Mouse (Mus musculus): Measurements from ENCODE around the gene Gfod2. TPM values are rescaled to one million over a fixed set of nuclear protein-coding genes. Genes with fewer than 3 reads are reported as not detected.

The Gfod2 gene
- polyA plus RNA-seq, 1 experiment from 2014 or later = 100 TPM

- H3K9ac ChIP-seq = peak overlapping the region; percentile 59
- ATAC-seq (replicated peaks) = no peak
- 90% methylated on average over 11 of the region's 11 CpGs for WGBS
- H3K4me2 ChIP-seq = peak overlapping the region; percentile 85
- 0 out of 2 replicates have a peak overlapping the region, but pooled peaks have one; percentile 92 for H3K27ac ChIP-seq
- peaks cover 34% of the 10 kb centered on the region for H3K4me1 ChIP-seq
- peaks cover 20% of the 10 kb centered on the region for H3K36me3 ChIP-seq (replicated peaks)
- H3K4me3 ChIP-seq = peak overlapping the region; percentile 64
- no peaks in the 10 kb centered on the region for H3K9me3 ChIP-seq
- no peaks in the 10 kb centered on the region for H3K27me3 ChIP-seq (replicated peaks)
Measured at GRCm38 (mm10) chr8:105699488-105700215, 58.8 kb downstream of the Gfod2 start.

GRCm38 (mm10) chr8:105698734-105699133 is 59.7 kb downstream of the Gfod2 start:
- Histone ChIP-seq H3K4me1 (peaks cover 37% of the 10 kb centered on the region), H3K9me3 (no peaks in the 10 kb centered on the region), H3K27me3 (replicated peaks) (no peaks in the 10 kb centered on the region), H3K36me3 (replicated peaks) (peaks cover 20% of the 10 kb centered on the region), H3K4me2 (no peak overlapping the region), H3K27ac (no peak overlapping the region), H3K4me3 (no peak overlapping the region), H3K9ac (no peak overlapping the region)
- ATAC-seq (replicated peaks) = no peak
- WGBS = 91% methylated on average over 5 of the region's 5 CpGs

GRCm38 (mm10) chr8:105697196-105697780 is 61.2 kb downstream of the Gfod2 start:
- H3K4me1 ChIP-seq = peaks cover 32% of the 10 kb centered on the region
- H3K27ac ChIP-seq = no peak overlapping the region
- WGBS = 90% methylated on average over 17 of the region's 17 CpGs
- H3K4me3 ChIP-seq = no peak overlapping the region
- H3K9ac ChIP-seq = no peak overlapping the region
- ATAC-seq (replicated peaks) = no peak
- no peaks in the 10 kb centered on the region for H3K27me3 ChIP-seq (replicated peaks)
- H3K4me2 ChIP-seq = no peak overlapping the region
- H3K9me3 ChIP-seq = no peaks in the 10 kb centered on the region
- peaks cover 20% of the 10 kb centered on the region for H3K36me3 ChIP-seq (replicated peaks)

DNA sequence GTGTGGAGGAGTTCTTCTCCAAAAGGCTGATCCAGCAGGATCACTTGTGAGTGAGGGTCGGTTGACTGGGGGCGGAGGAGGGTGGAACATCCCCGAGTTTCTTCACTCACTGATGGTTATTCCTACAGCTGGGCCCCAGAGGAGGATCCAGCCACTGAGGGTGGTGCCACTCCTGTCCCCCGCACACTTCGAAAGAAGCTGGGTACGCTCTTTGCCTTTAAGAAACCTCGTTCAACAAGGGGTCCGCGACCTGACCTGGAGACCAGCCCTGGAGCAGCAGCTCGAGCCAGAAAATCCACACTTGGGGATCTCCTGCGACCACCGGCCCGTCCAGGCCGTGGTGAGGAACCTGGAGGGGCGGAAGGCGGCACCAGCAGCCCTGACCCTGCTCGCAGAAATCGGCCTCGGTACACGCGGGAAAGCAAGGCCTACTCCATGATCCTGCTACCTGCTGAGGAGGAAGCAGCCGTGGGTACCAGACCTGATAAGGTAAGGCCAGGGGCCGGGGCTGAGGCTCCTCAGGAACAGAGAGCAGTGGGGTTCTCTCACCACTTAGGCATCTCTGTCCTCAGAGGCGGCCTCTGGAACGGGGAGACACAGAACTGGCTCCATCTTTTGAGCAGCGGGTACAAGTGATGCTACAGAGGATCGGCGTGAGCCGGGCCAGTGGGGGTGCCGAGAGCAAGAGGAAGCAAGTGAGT is 63.2 kb downstream of the Gfod2 start:
- 81% methylated on average over 30 of the region's 30 CpGs for WGBS
- Histone ChIP-seq H3K9me3 (no peaks in the 10 kb centered on the region), H3K4me3 (peak overlapping the region; percentile 59), H3K36me3 (replicated peaks) (peaks cover 20% of the 10 kb centered on the region), H3K4me1 (peaks cover 23% of the 10 kb centered on the region), H3K27me3 (replicated peaks) (no peaks in the 10 kb centered on the region), H3K4me2 (peak overlapping the region; percentile 64), H3K9ac (peak overlapping the region; percentile 64), H3K27ac (peak overlapping the region; percentile 85)
- no peak for ATAC-seq (replicated peaks)

DNA sequence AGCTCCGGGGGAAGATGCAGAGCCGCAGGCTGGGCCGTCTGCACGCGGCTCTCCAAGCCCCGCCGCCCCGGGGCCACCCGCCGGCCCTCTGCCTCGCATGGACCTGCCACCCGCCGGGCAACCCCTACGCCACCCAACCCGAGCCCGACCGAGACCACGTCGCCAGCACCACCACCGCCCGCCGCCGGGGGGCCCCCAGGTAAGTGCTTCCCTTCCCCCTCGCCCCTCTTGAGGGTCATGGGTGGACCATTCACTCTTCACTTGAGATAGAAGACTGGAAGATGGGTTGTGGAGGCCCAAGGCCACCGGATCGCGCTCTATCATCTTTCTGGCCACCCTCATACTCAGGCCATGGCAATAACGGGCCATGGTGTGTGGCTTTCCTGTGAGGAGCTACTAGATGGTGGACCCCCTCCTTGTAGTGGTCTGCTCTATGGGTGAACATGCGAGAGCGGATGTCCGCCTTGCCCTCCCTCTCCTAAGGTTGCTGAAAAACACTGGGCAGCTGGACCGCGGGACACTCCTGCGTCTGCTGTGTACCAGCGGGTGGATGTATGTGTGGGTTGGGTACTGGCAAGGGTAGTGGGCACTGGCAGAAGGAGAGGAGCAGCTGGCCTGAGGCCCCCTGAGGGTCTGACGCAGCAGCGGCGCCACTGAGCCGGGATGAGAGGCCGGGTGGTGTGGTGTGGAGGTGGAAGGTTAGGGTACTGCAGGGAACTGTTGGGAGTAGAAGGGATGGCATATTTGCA is 64.2 kb downstream of the Gfod2 start:
- H3K4me3 ChIP-seq = peak overlapping the region; percentile 59
- peak; percentile 61 for ATAC-seq (replicated peaks)
- H3K27ac ChIP-seq = peak overlapping the region; percentile 85
- no peaks in the 10 kb centered on the region for H3K9me3 ChIP-seq
- no peaks in the 10 kb centered on the region for H3K27me3 ChIP-seq (replicated peaks)
- peak overlapping the region; percentile 64 for H3K9ac ChIP-seq
- 6% methylated on average over 40 of the region's 40 CpGs for WGBS
- peaks cover 20% of the 10 kb centered on the region for H3K36me3 ChIP-seq (replicated peaks)
- H3K4me1 ChIP-seq = peaks cover 14% of the 10 kb centered on the region
- peak overlapping the region; percentile 64 for H3K4me2 ChIP-seq

DNA sequence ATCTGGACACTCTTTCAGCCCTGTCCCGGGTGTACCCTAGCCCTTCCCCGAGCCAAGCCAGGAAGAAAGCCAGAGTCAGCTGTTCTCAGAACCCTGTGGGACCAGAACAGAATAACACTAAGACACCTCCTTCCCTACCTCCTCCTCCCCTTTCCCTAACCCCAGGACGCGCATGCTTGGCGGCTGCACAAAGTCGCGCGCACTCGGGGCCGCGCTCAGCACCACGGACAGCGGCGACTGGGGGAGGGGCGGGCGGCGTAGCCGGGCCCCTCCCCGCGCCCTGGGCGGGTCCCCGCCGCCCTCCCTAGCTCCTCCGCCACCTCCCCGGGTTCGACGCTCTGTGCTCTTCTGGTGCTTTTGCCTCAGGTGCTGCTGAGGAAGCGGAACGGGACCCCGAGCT is 64.8 kb downstream of the Gfod2 start:
- peaks cover 19% of the 10 kb centered on the region for H3K36me3 ChIP-seq (replicated peaks)
- H3K27me3 ChIP-seq (replicated peaks) = no peaks in the 10 kb centered on the region
- peak overlapping the region; percentile 64 for H3K4me2 ChIP-seq
- no peaks in the 10 kb centered on the region for H3K9me3 ChIP-seq
- H3K27ac ChIP-seq = peak overlapping the region; percentile 85
- peak overlapping the region; percentile 64 for H3K9ac ChIP-seq
- ATAC-seq (replicated peaks) = peak; percentile 72
- whole genome bisulfite sequencing = 4% methylated on average over 30 of the region's 30 CpGs
- H3K4me3 ChIP-seq = peak overlapping the region; percentile 59
- peaks cover 14% of the 10 kb centered on the region for H3K4me1 ChIP-seq

DNA sequence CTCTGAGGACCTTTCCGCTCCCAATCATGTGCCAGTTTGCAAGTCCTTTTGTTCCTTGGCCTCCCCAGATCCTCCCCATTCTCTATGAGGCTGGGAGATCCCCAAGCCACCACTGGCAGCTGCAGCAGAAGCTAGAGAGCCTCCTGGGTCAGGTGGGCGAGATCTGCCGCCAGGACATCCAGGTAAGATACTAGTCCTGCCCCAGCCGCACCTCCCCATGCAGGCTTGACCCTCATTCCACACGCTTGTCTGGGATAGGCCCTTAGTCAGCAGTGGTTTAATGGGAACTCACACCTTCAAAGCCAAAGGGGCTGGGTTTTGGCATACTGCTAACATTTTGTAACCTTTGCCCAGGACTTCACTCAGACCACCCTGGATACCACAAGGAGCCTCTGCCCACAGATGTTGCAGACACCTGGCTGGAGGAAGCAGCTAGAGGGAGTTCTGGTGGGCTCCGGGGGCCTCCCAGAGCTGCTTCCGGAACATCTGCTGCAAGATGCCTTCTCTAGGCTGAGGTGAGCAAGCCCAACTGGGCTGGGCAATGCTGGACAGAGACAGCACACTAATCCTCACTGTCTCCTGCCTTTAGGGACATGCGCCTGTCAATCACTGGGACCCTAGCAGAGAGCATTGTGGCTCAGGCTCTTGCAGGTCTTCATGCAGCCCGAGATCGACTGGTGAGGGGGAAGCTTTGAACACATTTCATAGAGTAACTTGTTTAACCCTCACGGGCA is 65.8 kb downstream of the Gfod2 start:
- Histone ChIP-seq H3K9ac (no peak overlapping the region), H3K36me3 (replicated peaks) (peaks cover 9% of the 10 kb centered on the region), H3K9me3 (no peaks in the 10 kb centered on the region), H3K4me1 (peaks cover 14% of the 10 kb centered on the region), H3K4me3 (no peak overlapping the region), H3K4me2 (no peak overlapping the region), H3K27ac (no peak overlapping the region), H3K27me3 (replicated peaks) (no peaks in the 10 kb centered on the region)
- no peak for ATAC-seq (replicated peaks)
- WGBS = 95% methylated on average over 11 of the region's 11 CpGs

DNA sequence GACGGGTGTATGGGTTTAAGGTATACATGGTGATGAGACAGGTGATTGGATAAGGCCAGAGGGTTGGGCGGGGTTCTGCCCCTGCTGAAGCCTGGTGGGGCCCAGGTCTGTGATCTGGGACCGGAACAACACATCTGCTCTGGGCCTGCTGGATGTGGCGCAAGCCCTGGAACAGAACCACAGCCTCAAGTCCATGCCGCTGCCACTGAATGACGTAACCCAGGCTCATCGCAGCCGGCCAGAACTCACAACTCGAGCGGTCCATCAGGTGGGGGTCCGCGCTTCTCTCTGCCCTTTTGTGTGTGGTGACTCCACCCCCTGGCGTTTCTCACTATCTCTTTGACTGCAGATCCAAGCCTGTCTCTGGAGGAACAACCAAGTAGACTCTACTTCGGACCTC is 67.5 kb downstream of the Gfod2 start:
- Histone ChIP-seq H3K4me1 (peaks cover 14% of the 10 kb centered on the region), H3K36me3 (replicated peaks) (no peaks in the 10 kb centered on the region), H3K4me2 (no peak overlapping the region), H3K27me3 (replicated peaks) (no peaks in the 10 kb centered on the region), H3K9me3 (no peaks in the 10 kb centered on the region), H3K4me3 (no peak overlapping the region), H3K27ac (no peak overlapping the region), H3K9ac (no peak overlapping the region)
- ATAC-seq (replicated peaks) = no peak
- 88% methylated on average over 14 of the region's 14 CpGs for WGBS

GRCm38 (mm10) chr8:105689983-105690360 is 68.5 kb downstream of the Gfod2 start:
- Histone ChIP-seq H3K4me1 (peaks cover 6% of the 10 kb centered on the region), H3K27me3 (replicated peaks) (no peaks in the 10 kb centered on the region), H3K4me2 (no peak overlapping the region), H3K9ac (no peak overlapping the region), H3K27ac (no peak overlapping the region), H3K4me3 (no peak overlapping the region), H3K36me3 (replicated peaks) (no peaks in the 10 kb centered on the region), H3K9me3 (no peaks in the 10 kb centered on the region)
- WGBS = 88% methylated on average over 9 of the region's 9 CpGs
- no peak for ATAC-seq (replicated peaks)

DNA sequence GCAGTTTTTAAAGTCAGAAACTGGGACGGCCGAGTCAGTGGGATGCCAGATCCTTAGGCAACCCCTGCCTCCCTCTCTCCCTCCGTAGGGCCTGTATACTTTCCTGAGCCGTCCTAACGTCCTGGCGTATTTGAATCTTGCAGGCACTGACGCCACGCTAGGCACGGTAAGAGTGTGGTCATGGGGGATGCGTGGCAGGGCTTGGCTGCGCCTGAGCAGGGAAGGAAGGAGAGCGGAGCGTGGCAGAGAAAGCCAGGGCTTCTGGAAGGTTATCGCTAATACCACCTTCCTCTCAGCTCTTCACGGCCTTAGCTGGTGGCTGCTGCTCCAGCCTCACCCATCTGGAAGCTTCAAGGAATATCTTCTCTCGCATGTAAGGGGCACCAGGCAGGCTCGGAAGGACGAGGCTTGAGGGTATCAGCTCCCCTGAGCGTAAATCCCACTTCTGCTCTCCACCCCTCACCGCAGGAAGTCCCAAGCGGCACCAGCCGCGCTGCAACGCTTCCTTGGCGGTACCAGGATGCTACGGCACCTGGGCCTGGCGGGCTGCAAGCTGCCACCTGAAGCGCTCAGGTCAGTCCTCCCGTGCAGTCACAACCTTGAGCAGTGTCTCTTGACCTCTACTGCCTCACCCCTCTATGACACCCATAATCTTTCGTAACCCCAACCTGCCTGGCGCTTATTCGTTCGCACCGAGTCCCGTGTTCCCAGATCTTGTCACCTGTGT is 69.0 kb downstream of the Gfod2 start:
- 58% methylated on average over 35 of the region's 35 CpGs for WGBS
- Histone ChIP-seq H3K9ac (no peak overlapping the region), H3K4me2 (no peak overlapping the region), H3K4me3 (no peak overlapping the region), H3K27me3 (replicated peaks) (no peaks in the 10 kb centered on the region), H3K36me3 (replicated peaks) (no peaks in the 10 kb centered on the region), H3K4me1 (peaks cover under 1% of the 10 kb centered on the region), H3K27ac (no peak overlapping the region), H3K9me3 (no peaks in the 10 kb centered on the region)
- no peak for ATAC-seq (replicated peaks)

GRCm38 (mm10) chr8:105688242-105688752 is 70.2 kb downstream of the Gfod2 start:
- H3K27ac ChIP-seq = no peak overlapping the region
- H3K4me2 ChIP-seq = no peak overlapping the region
- 0 out of 2 replicates have a peak, but pooled peaks cover 8% of the 10 kb centered on the region for H3K36me3 ChIP-seq (replicated peaks)
- no peak for ATAC-seq (replicated peaks)
- H3K4me1 ChIP-seq = no peaks in the 10 kb centered on the region
- H3K9me3 ChIP-seq = no peaks in the 10 kb centered on the region
- WGBS = 63% methylated on average over 14 of the region's 14 CpGs
- H3K4me3 ChIP-seq = no peak overlapping the region
- no peak overlapping the region for H3K9ac ChIP-seq
- H3K27me3 ChIP-seq (replicated peaks) = no peaks in the 10 kb centered on the region
